Mouse (Mus musculus) gastrocnemius, postnatal 36 days (tissue): ENCODE measurements at regions not wholly inside any gene's neighbourhood (a gene's known extent, or its start where the extent isn't known, plus 50 kb on each side); places are given as distances from the start of the nearest gene placed in this dataset.
"Not testable (repeated sequence)": the region's sequence is repeated elsewhere in the genome, so short reads cannot be mapped to it uniquely, and the experiment has no call there.

ENCODE experiments used
- DNase-seq, 2 experiments: peaks; one replicate each; pipeline ENCODE4 v3.0.0; 2022
- intact Hi-C: fragments of 180-260 bp; cut with DNase I; formaldehyde crosslinking; loops from one replicate; pipeline ENCODE4 v1.15.1; 2025

DNA sequence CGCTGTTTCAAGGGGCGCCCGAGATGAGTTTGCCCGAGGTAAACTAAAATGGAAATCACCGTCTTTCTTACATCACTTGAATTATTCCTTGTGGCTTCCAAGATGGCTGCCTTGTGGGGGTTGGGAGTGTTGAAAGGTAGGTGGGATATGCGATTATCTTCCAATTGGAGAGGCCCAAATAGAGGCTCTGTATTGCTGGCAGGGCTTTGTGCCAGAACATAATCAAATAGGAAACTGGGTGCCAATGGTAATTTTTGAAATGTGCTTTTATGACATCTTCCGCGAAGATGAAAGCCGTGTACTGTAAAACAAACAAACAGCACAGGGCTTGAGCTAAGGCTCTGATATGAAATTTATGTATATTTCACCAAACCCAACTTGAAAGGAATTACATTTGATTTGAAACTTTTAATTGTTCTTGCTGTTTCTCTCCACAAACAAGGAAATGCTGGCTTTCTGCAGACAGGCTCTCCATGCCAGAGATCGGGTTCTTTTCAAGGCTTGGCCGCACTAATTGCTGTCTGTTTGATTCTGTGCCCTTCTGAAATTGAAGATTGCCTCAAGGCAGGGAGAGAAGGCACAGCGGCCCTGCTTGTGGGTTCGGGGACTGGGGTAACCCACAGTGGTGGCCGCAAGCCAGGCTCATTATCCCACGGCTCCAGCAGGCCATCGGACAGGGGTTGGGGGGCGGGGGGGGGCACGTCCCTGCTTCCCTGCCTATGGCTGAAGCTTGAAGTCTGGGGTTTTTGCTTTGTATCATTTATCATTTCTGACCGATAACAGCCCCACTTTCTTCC lies 108.6 kb upstream of the Rpl34 start:
- intact Hi-C loops: no loop called here
- no peak for DNase-seq

DNA sequence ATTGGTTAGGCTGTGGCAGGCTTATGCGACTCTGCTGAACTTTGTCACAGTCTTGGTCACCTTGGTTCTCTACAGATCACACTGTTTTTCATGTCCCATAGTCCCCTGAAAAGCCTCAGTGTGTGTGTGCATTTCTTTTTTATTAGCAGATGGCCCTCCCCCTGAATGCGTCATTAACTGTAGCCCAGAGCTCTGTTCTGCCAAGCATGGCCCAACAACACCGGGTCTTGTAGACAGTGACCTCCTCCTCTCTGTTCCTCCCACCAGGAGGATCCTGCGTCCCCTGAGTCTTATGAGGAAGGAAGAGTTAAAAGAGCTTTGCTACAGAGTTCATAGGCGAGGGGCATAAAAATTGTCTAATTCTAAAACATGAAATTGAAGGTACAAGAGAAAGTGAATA lies 103.5 kb upstream of the Rpl34 start:
- intact Hi-C loops: no loop called here
- DNase-seq: no peak

DNA sequence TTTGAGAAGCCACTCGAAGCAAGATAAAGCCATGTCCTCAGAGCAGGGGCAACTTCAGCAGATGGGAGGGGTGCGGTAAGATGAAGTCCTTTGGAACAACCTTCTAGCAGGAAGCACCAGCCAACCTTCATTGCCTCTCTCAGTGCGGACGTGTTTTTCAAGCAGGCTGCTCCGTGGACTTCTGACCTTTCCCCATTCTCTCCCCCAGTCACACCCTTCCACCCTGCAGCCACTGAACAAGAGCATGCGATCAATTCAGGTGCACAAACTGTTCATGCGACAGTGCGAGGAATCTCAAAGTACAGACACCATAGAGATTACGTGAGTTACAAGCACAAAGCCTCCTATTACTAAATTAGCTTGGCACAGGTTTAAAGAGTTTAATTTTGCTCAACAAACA lies 102.9 kb upstream of the Rpl34 start:
- intact Hi-C loops: no loop called here
- no peak for DNase-seq

DNA sequence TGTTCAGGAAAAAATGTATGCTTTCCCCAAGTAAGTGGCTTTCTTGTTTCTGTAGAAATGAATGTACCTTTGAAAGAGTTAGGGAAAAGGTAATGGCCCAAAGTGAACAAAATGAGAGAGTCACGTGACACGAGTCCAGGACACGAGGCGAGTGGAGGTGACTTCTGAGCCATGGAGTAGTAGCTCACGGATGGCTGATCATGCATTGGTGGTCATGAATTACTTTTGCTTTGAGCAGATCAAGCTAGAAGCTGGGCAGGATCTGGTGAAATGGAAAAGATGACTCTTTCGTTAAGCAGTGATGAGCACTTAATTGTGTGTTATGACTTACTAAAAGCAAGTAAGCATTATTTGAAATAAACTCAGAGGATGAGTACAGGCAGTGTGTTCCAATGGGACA lies 101.6 kb upstream of the Rpl34 start:
- intact Hi-C loops: no loop called here
- DNase-seq: no peak

DNA sequence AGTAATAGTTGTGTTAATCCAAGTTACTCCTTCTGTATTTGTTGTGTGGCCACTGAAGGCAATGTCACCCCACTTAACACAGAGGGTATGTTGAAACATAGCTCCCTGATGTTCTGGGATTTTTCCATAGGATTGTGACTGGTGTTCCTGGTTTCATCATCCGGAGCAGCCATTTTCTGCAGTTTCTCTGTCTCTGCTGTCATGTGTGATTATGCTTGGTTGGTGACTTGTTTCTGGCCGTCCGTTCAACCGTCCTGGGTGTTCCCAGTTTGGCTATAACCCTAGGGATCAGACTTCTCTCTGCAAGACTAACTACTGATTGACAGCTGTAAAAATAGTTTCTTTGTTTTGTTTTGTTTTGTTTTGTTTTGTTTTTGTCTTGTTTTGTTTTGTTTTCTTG lies 98.1 kb upstream of the Rpl34 start:
- intact Hi-C loops: no loop called here

DNA sequence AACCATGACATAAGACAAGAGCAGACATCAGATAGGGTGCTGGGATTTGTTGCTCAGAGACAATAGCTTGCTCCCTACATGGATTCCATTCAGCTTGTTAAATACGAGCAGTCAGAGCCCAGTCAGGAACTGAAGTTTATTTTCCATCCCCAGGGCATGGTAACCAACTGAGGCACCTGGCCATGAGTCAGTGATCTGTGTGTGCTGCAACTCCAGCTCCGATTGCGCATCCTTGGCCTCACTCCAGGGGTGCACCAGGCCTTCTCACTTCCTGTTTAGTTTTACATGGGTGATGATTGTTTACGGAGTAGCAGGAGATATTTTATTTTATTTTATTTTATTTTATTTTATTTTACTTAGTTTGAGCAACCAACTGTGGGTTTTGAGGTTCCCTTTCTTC lies 97.7 kb upstream of the Rpl34 start:
- intact Hi-C loops: no loop called here
- DNase-seq: no peak

More for the DNA sequence above, 98.1 kb upstream of the Rpl34 start:
- DNase-seq: no peak

DNA sequence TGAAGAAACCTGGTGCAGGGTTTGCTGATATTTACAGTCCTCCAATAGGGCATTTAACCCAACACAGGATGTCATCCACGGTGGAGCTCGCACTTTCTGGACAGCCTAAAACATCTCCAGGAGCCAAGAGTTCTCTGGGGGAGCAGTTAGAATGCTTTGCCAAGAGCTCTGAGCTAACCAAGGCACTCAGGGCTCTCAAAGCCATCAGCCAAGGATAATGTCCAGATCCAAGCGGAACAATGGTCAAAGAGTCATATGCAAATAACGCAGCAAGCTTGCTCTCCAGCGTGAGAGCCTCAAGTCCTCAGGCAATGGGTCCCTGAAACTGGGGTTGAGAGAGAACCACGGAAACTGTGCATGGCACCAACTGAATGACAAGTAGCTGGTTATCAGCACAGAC lies 96.8 kb upstream of the Rpl34 start:
- intact Hi-C loops: no loop called here
- DNase-seq: no peak

DNA sequence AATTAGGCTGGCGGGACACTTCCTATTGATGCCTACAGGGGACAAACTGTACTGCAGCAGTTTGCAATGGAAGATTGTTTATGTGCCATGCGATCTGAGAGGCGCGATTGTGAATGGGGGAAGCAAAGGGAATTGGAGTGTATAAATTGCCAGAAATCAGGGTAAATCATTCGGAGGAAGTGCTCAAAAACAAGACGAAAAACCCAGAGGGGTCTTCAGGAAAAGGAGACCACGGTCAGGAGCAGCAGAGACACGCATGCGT lies 89.6 kb upstream of the Rpl34 start:
- intact Hi-C loops: no loop called here
- DNase-seq: no peak

DNA sequence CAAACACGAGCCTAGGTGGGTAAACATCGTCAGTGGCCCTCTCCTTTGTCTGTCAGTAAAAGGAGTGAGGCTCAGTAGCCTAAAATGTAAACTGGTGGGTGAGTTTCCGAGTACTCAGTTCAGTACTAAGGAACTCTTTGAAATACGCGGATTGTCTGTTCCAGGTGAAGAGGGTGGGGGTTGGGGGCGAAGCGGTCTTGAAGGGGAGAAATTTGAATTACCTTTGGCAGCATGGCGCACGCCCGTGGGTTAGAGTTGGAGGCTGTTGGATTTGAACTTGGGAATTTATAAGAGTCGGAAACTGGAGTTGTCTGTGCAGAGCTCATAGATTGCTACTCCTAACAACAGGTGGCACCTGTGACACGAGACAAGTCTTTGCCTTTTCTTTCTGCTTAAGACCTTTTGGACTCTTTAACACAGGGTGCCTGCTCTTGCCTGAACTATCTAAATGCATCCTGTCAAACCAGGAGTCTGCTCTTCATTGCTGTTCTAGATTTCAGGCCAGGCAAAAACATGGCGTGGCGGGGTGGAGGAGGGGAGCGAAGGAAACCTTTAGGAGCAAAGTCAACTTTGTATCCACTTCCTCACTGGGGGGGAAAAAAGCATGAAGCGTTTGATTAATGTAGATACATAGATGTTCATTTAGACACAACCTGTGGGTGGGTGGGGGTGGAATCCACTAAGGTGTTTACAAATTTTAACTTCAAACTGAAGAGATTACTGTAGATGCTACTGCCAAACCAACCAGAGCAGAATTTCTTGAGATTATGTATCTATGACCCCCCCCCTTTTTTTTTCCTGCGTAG lies 89.0 kb upstream of the Rpl34 start:
- DNase-seq: no peak
- intact Hi-C loops: no loop called here

DNA sequence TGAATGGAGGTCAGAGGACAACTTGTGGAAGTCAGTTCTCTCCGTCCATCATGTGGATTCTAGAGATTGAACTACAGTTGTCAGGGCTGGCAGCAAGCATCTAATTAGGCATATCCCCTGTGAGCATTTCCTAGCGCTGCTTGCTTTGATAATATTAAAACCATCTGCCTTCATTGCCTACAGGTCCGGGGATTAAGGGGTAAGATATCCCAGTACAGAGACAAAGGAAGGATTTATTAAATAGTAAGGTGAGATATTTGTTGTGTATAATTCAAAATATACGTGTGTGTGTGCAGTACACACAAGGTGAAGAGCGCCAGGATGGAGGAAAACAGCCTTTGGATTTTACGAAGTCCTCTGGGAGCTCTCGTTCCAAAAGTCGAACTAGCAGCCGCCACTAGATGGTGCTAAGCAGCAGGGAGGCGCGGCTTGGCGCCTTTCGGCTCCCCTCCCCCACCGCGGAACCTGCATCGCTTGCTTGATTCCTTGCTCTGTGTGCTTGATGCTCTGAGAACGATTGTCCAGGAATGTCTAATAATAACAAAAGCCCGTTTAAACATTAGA lies 88.4 kb upstream of the Rpl34 start:
- DNase-seq: peak; percentile 65 to 73
- intact Hi-C loops: no loop called here

DNA sequence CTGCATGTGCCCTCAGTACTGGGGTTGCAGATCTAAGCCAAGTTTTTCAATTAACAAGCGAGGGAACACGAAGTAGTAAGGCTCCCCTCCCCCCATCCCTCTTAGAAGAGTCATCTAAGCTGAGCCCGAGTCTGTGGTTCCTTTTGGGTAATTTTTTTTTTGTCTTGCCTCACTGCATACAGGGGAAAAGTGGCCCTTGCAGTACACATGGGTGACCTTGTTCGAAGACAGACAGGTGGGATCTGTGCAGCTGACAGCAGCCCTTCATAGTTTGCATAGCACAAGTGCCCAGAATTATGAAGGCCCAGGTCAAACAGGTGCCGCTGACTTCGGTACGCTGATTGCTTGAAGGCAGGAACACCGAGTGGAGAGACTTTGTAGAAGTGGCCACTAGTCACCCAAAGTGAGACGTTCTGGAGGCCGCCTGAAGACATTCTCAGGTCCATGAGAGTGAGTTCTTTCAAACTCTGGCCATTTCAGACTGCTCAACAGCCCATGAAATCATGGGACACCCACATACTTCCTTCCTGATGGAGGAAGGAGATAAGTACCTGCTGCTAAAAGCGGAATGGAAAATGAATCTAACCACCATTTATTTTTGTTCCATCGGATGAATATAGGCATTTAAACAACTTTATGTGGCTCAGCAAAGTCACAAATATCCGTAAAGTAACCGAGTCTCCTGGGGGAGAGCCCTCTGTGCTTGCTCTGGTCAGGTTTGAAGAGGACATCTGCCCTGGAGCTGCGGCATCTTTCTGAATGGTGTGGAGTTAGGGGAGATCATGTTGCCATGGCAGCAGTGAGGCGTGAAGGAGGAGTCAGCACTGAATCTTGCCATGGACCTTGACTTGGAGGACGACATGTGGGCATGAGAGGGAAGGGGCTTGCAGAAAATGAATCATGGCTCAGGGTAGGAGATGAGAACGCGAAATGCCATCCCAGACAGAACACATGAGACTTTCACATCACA lies 79.8 kb upstream of the Rpl34 start:
- DNase-seq: no peak
- intact Hi-C loops: no loop called here

DNA sequence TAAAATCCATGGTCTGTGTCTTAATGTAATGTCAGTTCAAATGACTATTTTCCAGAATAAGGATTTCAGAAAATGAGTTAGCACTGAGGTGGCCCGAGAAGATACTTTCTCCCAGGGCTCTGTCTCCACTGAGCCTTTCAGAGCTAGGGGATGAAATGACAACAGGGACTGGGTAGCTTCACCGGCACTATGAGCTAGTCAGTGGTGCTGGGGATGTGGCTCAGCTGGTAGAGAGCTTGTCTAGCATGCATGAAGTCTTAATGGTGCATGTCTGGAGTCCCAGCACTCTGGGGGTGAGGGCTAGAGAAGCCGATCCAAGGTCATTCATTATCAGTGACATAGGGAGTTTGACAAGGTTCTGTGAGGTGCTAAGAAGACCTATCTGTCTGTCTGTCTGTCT lies 75.1 kb upstream of the Rpl34 start:
- DNase-seq: no peak
- intact Hi-C loops: no loop called here

DNA sequence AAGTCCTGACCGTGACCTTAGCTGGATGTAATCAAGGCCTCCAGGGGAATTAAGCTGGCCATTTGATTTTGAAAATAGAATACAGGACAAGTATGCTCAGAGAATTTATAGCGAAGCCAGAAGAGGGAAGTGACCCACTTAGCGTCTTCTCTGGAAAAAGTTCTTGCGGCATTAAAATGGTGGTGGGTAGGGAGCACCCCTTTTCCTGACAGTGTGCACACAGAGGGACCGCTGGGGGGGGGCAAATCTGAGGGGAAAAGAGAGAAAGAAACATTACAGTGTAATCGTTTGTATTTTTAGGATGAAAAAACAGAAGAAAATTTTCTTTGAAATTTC lies 74.1 kb upstream of the Rpl34 start:
- DNase-seq: no peak
- intact Hi-C loops: no loop called here

DNA sequence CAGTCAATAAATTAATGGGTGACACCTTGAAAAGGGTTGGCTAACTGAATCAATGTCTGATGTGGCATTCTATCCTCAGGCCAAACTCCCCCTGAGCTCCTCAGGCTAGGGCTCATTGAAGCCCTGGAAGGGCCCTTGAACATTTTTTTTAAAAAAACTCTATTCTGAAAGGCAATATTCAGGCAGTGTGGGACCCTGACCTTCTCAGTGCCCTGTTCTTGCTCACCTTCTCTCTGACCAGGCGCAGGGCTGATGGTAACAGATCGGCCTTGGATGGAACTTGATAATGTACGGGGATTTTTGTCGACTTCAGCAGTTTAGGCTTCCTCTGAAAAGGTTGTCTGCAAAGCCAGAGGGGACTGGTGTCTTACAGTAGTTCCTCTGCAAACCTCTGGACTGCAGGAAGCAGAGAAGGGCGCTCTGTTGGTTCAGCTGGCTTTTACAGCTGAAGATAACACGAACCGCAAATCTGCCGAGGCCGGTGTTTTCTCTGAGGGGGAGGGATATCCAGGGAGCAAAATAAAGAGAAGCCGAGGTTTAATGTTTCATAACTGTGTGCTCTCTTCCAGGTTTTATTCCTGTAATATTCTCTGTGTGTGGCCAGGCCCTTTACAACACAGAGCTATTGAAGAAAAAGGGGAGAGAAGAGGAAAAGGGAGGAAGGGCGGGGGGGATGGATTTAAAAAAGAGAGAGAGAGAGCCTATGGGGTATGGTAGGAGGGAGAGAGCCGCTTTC lies 73.6 kb upstream of the Rpl34 start:
- no peak for DNase-seq
- intact Hi-C loops: no loop called here

DNA sequence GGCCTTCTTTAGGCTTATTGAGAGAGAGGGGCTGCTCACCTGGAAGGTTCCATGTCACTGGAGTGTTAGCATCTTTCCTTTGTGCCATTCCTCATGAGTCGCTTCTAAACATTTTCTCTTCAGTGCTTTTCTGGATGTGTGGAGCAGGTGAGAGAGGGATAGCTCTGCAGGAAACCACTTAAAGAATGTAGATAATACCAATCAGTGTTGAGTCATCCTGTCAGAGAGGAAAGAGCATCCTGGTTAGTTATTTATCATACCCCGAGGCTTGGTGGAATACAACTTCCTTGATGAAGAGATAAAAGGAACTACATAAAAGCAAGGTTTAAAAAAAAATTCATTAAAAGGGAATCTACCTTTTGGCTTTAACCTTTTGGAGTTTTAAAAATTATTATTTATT lies 69.8 kb upstream of the Rpl34 start:
- DNase-seq: no peak
- intact Hi-C loops: no loop called here

DNA sequence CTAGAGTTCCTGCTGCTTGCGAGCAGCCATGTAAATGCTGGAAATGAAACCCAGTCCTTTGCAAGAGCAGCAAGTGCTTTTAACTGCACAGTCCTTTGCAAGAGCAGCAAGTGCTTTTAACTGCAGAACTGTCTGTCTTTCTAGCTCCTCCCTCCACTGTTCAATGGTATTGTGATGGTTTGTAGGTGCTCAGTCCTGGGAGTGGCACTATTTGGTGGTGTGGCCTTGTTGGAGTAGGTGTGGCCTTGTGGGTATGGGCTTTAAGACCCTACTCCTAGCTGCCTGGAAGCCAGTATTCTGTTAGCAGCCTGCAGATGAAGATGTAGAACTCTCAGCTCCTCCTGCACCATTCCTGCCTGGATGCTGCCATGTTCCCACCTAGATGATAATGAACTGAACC lies 67.8 kb upstream of the Rpl34 start:
- intact Hi-C loops: not testable (repeated sequence)

DNA sequence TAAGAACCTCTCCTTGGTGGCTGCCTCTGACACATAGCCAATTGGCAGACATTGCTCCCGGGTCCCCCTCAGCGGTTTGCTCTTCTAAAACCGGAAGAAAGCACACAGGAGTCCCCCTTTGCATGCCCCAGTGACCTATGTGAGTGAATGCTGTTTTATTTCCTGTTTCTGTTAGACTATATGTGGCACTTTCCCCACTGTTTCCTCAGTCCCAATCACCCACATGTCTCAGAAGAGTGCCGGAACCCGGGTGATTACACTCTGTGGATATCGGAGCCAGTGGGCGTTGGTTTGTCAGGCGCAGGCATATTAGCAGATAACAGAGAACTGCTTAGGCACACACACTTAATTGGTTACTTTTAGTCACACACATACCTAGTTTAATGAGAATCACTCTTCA lies 66.3 kb upstream of the Rpl34 start:
- DNase-seq: no peak
- intact Hi-C loops: no loop called here

More for the DNA sequence above, 67.8 kb upstream of the Rpl34 start:
- DNase-seq: not testable (repeated sequence)

DNA sequence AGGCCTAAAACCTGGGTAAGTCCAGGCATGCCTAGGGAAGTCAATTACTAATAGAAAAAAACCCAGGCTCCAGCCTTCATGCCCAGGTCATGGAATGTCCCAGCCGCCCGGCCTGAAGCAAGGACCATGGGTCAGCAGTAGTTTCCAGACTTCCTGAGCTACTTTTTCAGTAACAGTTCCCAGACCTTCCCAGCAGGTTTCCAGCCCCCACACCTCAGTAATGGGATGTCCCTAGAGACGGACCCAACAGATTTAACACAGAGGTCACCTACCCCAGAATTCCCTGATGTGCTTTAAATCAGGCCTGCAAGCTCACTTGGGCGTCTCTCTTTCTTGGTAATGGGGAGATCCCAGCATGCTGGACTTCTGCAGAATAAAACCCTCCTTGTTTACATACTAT lies 65.2 kb upstream of the Rpl34 start:
- intact Hi-C loops: no loop called here
- DNase-seq: no peak

DNA sequence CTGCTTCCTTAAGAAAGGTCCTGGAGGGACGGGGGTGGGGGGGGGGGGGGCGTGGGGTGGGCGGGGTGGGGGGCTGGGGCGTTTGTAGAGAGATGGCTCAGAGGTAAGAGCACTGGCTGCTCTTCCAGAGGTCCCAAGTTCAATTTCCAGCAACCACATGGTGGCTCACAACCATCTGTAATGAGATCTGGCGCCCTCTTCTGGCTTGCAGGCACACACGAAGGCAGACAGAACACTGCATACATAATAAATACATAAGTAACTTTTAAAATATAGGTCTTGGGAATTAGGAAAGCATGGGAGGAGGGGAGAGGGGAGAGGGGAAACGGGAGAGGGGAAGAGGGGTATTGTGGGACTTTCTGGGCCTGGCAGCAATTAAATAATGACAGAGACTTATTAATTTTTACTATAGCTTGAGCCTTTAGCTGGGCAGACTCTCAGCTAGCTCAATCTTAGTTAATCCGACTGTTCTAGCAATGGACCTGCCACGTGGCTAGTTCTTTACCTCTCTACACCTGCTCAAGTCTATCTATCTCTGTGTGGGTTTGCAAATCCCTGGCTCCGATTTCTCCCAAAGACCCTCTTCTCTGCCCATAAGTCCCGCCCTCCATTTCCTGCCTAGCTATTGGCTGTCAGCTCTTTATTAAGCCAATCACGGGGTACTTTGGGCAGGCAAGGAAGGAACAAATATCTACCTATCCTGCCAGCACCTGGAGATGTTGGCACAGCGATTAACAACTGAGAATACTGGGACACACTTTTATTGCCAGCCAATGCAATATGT lies 64.1 kb upstream of the Rpl34 start:
- no peak for DNase-seq
- intact Hi-C loops: no loop called here
